Mouse (Mus musculus) liver, embryonic 11.5 days (tissue): ENCODE data around the gene Dlec1. TPM values are rescaled to one million over a fixed set of nuclear protein-coding genes. Genes with fewer than 3 reads are reported as not detected.

Experiments used
- ATAC-seq: fragments of 200-750 bp; cut with Nextera tagmentation; replicated peaks from 2 replicates; pipeline ENCODE4 v1.8.0; 2017; ENCODE audit warnings: moderate number of reproducible peaks, mild to moderate bottlenecking, moderate TSS enrichment, moderate library complexity; ENCODE audit not compliant: low FRiP score
- DNase-seq: peaks from one replicate; pipeline ENCODE4 v3.0.0-alpha.2; 2017; ENCODE audit warnings: low spot score
- H3K27ac ChIP-seq: fragments of 300-500 bp; sonication (generic); 2 replicates; pipeline ENCODE4 v1.5.1; 2014; ENCODE audit warnings: mild to moderate bottlenecking, low read depth, low read length, control low read depth
- H3K27me3 ChIP-seq: fragments of 300-500 bp; sonication (generic); replicated peaks from 2 replicates; pipeline ENCODE4 v1.6.1; 2014; ENCODE audit warnings: low read length, mixed read lengths; ENCODE audit not compliant: control insufficient read depth, insufficient read depth
- H3K36me3 ChIP-seq: fragments of 300-500 bp; sonication (generic); 2 replicates; pipeline ENCODE4 v1.6.1; 2014; ENCODE audit warnings: mild to moderate bottlenecking, low read length, moderate library complexity, mixed read lengths; ENCODE audit not compliant: control insufficient read depth, insufficient read depth
- H3K4me1 ChIP-seq: fragments of 300-500 bp; sonication (generic); replicated peaks from 2 replicates; pipeline ENCODE4 v1.6.1; 2014; ENCODE audit warnings: low read length, mixed read lengths; ENCODE audit not compliant: control insufficient read depth, insufficient read depth
- H3K4me2 ChIP-seq: fragments of 300-500 bp; sonication (generic); 2 replicates; pipeline ENCODE4 v1.6.1; 2014; ENCODE audit warnings: mild to moderate bottlenecking, control low read depth, moderate library complexity
- H3K4me3 ChIP-seq: fragments of 300-500 bp; sonication (generic); 2 replicates; pipeline ENCODE4 v1.5.1; 2014; ENCODE audit warnings: low read depth, low read length, control low read depth
- H3K9ac ChIP-seq: fragments of 300-500 bp; sonication (generic); 2 replicates; pipeline ENCODE4 v1.6.1; 2014; ENCODE audit warnings: low read depth, low read length, control low read depth
- H3K9me3 ChIP-seq: fragments of 300-500 bp; sonication (generic); 2 replicates; pipeline ENCODE4 v1.6.1; 2016; ENCODE audit warnings: low read length, inconsistent platforms, mixed read lengths; ENCODE audit not compliant: control insufficient read depth
- WGBS: fragments of 180-500 bp; shearing (Covaris S2); extraction: QIAGEN DNeasy Blood & Tissue Kit; methylation state at CpG from one replicate; pipeline ENCODE4 v1.1.7; 2014; 5-methylcytosine and 5-hydroxymethylcytosine counted together
- polyA plus RNA-seq: library from polyadenylated mRNA; unstranded; fragments of >200 nt; fragmentation: Nextera tagmentation; extraction: Ambion mirVana; gene quantifications from 2 replicates; pipeline ENCODE4 v1.2.1, GENCODE M21; 2014

Gene Dlec1
- polyA plus RNA-seq, 1 experiment from 2014 or later: 0.34 TPM

- DNase-seq (peak; percentile 72), ATAC-seq (peak; percentile 61; the same call in 1 of the 2 replicates)
- Histone ChIP-seq H3K9me3 (no peaks in the 10 kb centered on the region), H3K4me3 (peak within 1 kb of the TSS; percentile 39), H3K4me2 (peak within 1 kb of the TSS; percentile 60), H3K27me3 (peaks cover 52% of the 10 kb centered on the region), H3K9ac (peak within 1 kb of the TSS; percentile 26; the same call in 1 of the 2 replicates), H3K4me1 (no peaks in the 10 kb centered on the region; the same call in 1 of the 2 replicates), H3K36me3 (no peaks in the 10 kb centered on the region), H3K27ac (no peak within 1 kb of the TSS)
- 11% methylated on average over 45 of the region's 45 CpGs for WGBS
These were observed 8.6 kb upstream of the Dlec1 start, which contains the start of gene Plcd1 for GRCm38 (mm10) chr9:119093419-119094295. Gene Plcd1, minus strand, starts transcription at chr9:119093502.

DNA sequence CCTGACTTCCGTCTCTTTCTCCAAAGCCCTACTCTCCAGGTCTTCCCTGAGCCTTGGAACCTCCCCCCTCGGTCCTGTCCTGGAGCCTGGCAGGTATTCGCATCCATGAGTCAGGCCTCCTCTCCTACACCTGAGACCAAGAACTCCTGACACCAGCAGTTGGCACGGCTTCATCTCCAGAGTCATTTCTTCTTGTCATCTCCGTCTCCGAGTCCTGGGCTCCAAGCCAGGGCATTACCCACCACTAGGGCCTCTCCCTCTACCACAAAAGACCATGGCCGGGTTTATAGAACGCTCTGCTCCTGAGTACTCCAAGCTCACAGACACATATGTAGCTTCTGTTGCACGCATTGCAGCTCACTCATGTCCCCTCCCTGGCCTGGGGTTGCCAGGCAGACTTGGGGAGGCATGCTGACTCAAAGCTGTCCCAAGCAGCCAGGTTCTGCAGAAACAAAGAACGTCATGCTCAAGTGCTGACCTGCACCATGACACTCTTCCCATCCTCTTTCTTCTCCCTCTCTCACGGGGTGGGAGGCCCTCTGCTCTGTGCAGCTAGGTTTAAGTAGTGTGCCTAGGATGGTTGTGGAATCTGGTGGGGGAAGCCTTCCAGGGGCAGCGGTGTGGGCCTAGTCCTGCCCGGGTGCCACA lies 7.7 kb upstream of the Dlec1 start:
- 78% methylated on average over 13 of the region's 13 CpGs for WGBS
- no peak overlapping the region for H3K9ac ChIP-seq
- H3K27ac ChIP-seq: no peak overlapping the region
- H3K4me1 ChIP-seq: no peaks in the 10 kb centered on the region; the same call in 1 of the 2 replicates
- no peak overlapping the region for H3K4me3 ChIP-seq
- ATAC-seq: no peak
- H3K27me3 ChIP-seq: peaks cover 52% of the 10 kb centered on the region
- H3K4me2 ChIP-seq: no peak overlapping the region
- no peaks in the 10 kb centered on the region for H3K9me3 ChIP-seq
- no peaks in the 10 kb centered on the region for H3K36me3 ChIP-seq
- DNase-seq: no peak

DNA sequence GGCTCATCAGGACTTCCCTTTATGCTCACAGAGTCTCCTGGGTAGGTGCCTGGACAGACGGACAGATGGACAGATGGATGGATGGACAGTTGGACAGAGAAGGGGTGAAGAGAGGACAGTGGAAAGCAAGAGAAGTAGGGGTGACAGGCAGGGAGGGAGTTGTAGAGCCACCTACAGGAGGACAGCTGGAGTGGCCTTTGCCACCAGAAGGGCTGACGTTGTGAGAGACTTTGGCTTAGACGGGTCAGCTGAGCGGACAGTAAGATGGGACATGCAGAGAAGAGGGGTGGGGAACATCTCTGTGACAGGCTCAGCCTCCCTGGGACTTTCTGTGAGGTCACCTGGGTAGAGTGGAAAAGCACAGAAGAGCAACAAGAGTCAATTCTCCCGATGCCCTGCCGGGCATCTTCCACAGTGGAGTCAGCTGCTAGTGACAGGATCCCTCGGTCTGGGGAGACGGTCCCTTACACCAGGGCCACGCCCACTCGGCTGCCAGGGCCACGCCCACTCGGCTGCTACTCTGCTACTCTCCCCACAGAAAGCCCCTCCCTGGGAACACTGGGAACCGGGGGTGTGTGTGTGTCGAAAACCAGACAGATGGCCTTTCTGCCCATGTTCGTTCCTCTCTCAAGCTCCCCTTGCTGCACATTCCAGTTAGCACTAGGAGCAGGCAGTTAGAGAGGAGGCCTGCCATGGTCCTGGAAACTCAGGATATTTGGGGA lies 1.9 kb upstream of the Dlec1 start:
- Histone ChIP-seq H3K4me1 (no peaks in the 10 kb centered on the region; the same call in 1 of the 2 replicates), H3K4me3 (no peak overlapping the region), H3K4me2 (no peak overlapping the region), H3K9me3 (no peaks in the 10 kb centered on the region), H3K27ac (no peak overlapping the region), H3K27me3 (peaks cover 15% of the 10 kb centered on the region), H3K9ac (no peak overlapping the region), H3K36me3 (no peaks in the 10 kb centered on the region)
- 20% methylated on average over 15 of the region's 15 CpGs for WGBS
- ATAC-seq (no peak), DNase-seq (no peak)

- Histone ChIP-seq H3K27me3 (peaks cover 8% of the 10 kb centered on the region), H3K4me2 (peak overlapping the region; percentile 91), H3K9ac (peak overlapping the region; percentile 3; the same call in 1 of the 2 replicates), H3K4me1 (no peaks in the 10 kb centered on the region; the same call in 1 of the 2 replicates), H3K9me3 (no peaks in the 10 kb centered on the region), H3K36me3 (no peaks in the 10 kb centered on the region), H3K27ac (no peak overlapping the region), H3K4me3 (peak overlapping the region; percentile 67)
- 2% methylated on average over 19 of the region's 19 CpGs for WGBS
- DNase-seq (no peak), ATAC-seq (no peak)
These were observed 470 bp downstream of the Dlec1 start for GRCm38 (mm10) chr9:119102783-119103113.

DNA sequence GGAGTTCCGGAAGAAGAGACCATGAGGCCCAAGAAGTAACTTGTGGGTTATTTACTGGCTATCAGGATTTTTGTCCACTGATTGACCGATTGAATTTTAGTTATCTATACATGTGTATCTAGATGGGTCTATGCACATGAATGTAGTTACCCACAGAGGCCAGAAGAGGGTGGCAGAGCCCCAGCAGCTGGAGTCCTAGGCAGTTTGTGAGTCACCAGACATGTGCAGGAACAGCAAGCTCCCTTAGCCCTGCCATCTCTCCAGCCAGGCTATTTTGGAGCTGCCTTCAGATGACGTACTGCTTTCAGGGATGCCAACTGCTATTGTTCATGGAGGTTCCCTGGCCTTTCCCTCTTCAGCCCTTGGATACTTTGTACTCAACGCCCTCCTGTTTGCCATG lies 5.3 kb downstream of the Dlec1 start:
- H3K4me2 ChIP-seq: no peak overlapping the region
- 80% methylated on average over 4 of the region's 4 CpGs for WGBS
- peaks cover 6% of the 10 kb centered on the region for H3K27me3 ChIP-seq
- H3K4me3 ChIP-seq: no peak overlapping the region
- no peak for ATAC-seq
- H3K36me3 ChIP-seq: no peaks in the 10 kb centered on the region
- H3K4me1 ChIP-seq: no peaks in the 10 kb centered on the region; the same call in 1 of the 2 replicates
- no peak overlapping the region for H3K9ac ChIP-seq
- H3K9me3 ChIP-seq: no peaks in the 10 kb centered on the region
- DNase-seq: no peak
- no peak overlapping the region for H3K27ac ChIP-seq

- DNase-seq: no peak
These were observed 7.5 kb downstream of the Dlec1 start for GRCm38 (mm10) chr9:119109685-119110353.

DNA sequence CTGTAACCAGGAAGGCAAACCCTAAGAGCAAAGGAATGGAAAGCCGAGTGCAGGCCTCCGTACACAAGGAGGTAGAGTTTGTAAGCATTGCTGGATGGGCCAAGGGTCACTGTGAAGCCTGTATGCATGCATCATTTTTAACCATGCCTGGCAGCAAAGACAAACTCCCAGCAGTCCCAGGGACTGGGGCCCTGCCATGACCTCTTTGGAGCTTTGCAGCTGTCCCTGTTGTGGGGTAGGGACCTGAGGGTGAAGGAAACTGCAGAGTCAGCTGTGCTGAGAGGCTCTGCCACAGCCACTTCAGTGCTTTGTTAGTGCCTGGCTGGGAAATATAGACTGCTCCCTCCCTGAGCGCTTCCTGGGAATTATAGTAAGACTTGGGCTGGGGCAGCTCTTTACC lies 8.4 kb downstream of the Dlec1 start:
- H3K27ac ChIP-seq: no peak overlapping the region
- no peaks in the 10 kb centered on the region for H3K9me3 ChIP-seq
- no peaks in the 10 kb centered on the region for H3K36me3 ChIP-seq
- H3K9ac ChIP-seq: no peak overlapping the region
- DNase-seq: no peak
- 62% methylated on average over 3 of the region's 3 CpGs for whole genome bisulfite sequencing
- no peak overlapping the region for H3K4me3 ChIP-seq
- no peaks in the 10 kb centered on the region for H3K27me3 ChIP-seq
- no peak overlapping the region for H3K4me2 ChIP-seq
- no peak for ATAC-seq
- H3K4me1 ChIP-seq: no peaks in the 10 kb centered on the region

More at GRCm38 (mm10) chr9:119109685-119110353, 7.5 kb downstream of the Dlec1 start:
- no peak for ATAC-seq
- H3K9me3 ChIP-seq: no peaks in the 10 kb centered on the region
- 61% methylated on average over 12 of the region's 12 CpGs for WGBS
- H3K4me3 ChIP-seq: no peak overlapping the region
- no peak overlapping the region for H3K4me2 ChIP-seq
- no peaks in the 10 kb centered on the region for H3K27me3 ChIP-seq
- no peaks in the 10 kb centered on the region for H3K4me1 ChIP-seq
- H3K36me3 ChIP-seq: no peaks in the 10 kb centered on the region
- no peak overlapping the region for H3K27ac ChIP-seq
- no peak overlapping the region for H3K9ac ChIP-seq

DNA sequence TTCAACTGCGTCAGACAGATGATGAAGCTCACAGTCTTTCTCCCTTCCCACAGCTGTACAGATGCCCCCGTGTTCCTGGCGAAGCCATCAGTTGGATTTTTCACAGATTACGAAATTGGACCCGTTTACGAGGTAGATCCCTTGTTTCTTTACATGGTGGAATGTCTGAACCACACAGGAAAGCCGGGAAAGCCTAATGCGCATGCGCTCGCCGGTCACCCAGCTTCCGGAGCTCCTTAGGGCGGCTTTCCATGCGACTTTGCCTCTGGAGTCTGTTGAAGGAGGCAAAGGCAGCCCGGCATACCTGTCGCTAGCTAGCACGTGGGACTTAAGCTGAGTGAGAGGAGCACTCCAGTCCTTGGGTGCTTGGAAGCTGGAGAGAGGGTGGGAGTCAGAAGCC lies 12.6 kb downstream of the Dlec1 start:
- ATAC-seq: no peak
- no peak overlapping the region for H3K4me3 ChIP-seq
- no peak for DNase-seq
- no peak overlapping the region for H3K9ac ChIP-seq
- WGBS: 79% methylated on average over 17 of the region's 17 CpGs
- no peak overlapping the region for H3K27ac ChIP-seq
- H3K4me2 ChIP-seq: no peak overlapping the region
- no peaks in the 10 kb centered on the region for H3K4me1 ChIP-seq
- H3K27me3 ChIP-seq: no peaks in the 10 kb centered on the region
- no peaks in the 10 kb centered on the region for H3K36me3 ChIP-seq
- H3K9me3 ChIP-seq: no peaks in the 10 kb centered on the region
